Mouse (Mus musculus): ENCODE measurements around the gene Litaf.

DNA sequence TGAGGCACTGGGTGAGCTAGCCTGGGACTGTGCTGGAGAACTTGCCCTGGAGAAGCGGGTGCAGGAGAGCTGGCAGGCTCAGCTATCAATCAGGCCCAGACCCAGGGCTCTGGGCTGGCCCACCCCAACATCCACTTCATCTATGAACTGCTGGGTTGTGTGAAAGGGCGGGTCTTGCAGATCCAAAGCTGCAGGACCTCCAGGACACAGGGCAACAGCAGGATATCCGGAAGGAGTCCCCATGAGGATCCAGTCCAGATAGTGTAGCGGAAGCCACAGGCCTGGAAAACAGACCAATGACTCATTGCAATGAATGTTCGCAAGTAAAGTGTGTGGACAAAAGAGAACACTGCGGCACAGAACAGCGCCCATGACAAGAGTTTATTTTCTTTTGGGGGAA, 19.5 kb downstream of the Litaf start:
- TF ChIP-seq POLR2A (IDR thresholded peaks at IDR 0.05; ENCODE audit: insufficient read length, low read depth) (no peak), TCF12 (IDR thresholded peaks at IDR 0.05; ENCODE audit: insufficient read depth, poor library complexity, severe bottlenecking) (no peak), USF1 (IDR thresholded peaks at IDR 0.05; ENCODE audit: low read depth) (no peak), MYOG (IDR thresholded peaks at IDR 0.05; ENCODE audit: control insufficient read depth in 1 of 3, insufficient read depth in 1 of 3, insufficient read length in 2 of 3, low read depth in 2 of 3) (no peak)
